ENCODE assay signal across 13 mouse cellular contexts in genomic region chr1:155028147-155028546, GRCm38 (mm10).
DNase-seq lines count a peak whose midpoint lies in the region; ATAC-seq and TF ChIP-seq lines count a peak whose summit lies in the region.
"Had no signal": no experiment of that assay in that cellular context is flagged by ENCODE, and none has a peak within 500 bp of the region (broad histone marks: within the 10 kb centered on the region; RNA-seq: fewer than 3 reads in every experiment).

No protein-coding gene starts in this region.

- no peak overlapping the region for H3K4me2 ChIP-seq in kidney, embryonic 14.5 days (replicated peaks; ENCODE audit: low read depth, low read length)
- no peak overlapping the region for H3K4me2 ChIP-seq in stomach, embryonic 15.5 days
- H3K4me2 ChIP-seq in stomach, postnatal 0 days (replicated peaks; ENCODE audit: low read depth), result no peak overlapping the region
- 0 out of 2 replicates have a peak overlapping the region, but pooled peaks have one; percentile 6 for H3K4me2 ChIP-seq in intestine, embryonic 14.5 days (ENCODE audit: low read length)
- no peak overlapping the region for H3K4me2 ChIP-seq in hindbrain, postnatal 0 days (ENCODE audit: low read depth, low read length)
- H3K4me2 ChIP-seq: forebrain, embryonic 12.5 days; hindbrain, embryonic 12.5 days; midbrain, embryonic 11.5 days had no signal

- ATAC-seq in kidney, embryonic 14.5 days (ENCODE audit: low FRiP score, low TSS enrichment), result no peak
- no peak for ATAC-seq in stomach, embryonic 15.5 days (ENCODE audit: insufficient read depth, low FRiP score, low read depth)
- no peak for ATAC-seq in stomach, postnatal 0 days (ENCODE audit: low FRiP score, low TSS enrichment)
- 0 out of 2 replicates have a peak, but pooled peaks have one; percentile 9 for ATAC-seq in intestine, embryonic 14.5 days (replicated peaks; ENCODE audit: low FRiP score, low TSS enrichment, low read depth)
- ATAC-seq in hindbrain, postnatal 0 days, result no peak

- H3K9me3 ChIP-seq in kidney, embryonic 14.5 days (ENCODE audit: control insufficient read depth, low read length), result 0 out of 2 replicates have a peak, but pooled peaks cover 2% of the 10 kb centered on the region
- H3K9me3 ChIP-seq in stomach, embryonic 15.5 days, result no peaks in the 10 kb centered on the region
- H3K9me3 ChIP-seq in stomach, postnatal 0 days (ENCODE audit: control insufficient read depth, low read length), result no peaks in the 10 kb centered on the region
- no peaks in the 10 kb centered on the region for H3K9me3 ChIP-seq in intestine, embryonic 14.5 days (ENCODE audit: control insufficient read depth, low read length)
- no peaks in the 10 kb centered on the region for H3K9me3 ChIP-seq in hindbrain, postnatal 0 days (ENCODE audit: low read length)
- H3K9me3 ChIP-seq: forebrain, embryonic 12.5 days; hindbrain, embryonic 12.5 days; liver, embryonic 15.5 days had no signal

- H3K4me3 ChIP-seq in kidney, embryonic 14.5 days (ENCODE audit: low read length), result no peak overlapping the region
- no peak overlapping the region for H3K4me3 ChIP-seq in stomach, embryonic 15.5 days (replicated peaks)
- H3K4me3 ChIP-seq in stomach, postnatal 0 days (ENCODE audit: low read depth, low read length), result no peak overlapping the region
- H3K4me3 ChIP-seq in intestine, embryonic 14.5 days (ENCODE audit: low read depth, low read length), result no peak overlapping the region
- H3K4me3 ChIP-seq in hindbrain, postnatal 0 days (ENCODE audit: low read length), result no peak overlapping the region
- H3K4me3 ChIP-seq: forebrain, embryonic 12.5 days; hindbrain, embryonic 12.5 days had no signal

- H3K9ac ChIP-seq in kidney, embryonic 14.5 days (ENCODE audit: low read depth, low read length), result no peak overlapping the region
- no peak overlapping the region for H3K9ac ChIP-seq in stomach, embryonic 15.5 days
- no peak overlapping the region for H3K9ac ChIP-seq in stomach, postnatal 0 days (ENCODE audit: low read length)
- no peak overlapping the region for H3K9ac ChIP-seq in intestine, embryonic 14.5 days (ENCODE audit: low read length)
- no peak overlapping the region for H3K9ac ChIP-seq in hindbrain, postnatal 0 days (replicated peaks; ENCODE audit: low read length)
- H3K9ac ChIP-seq: forebrain, embryonic 12.5 days; hindbrain, embryonic 12.5 days had no signal

- H3K36me3 ChIP-seq in kidney, embryonic 14.5 days (ENCODE audit: control insufficient read depth, insufficient read depth, low read length), result no peaks in the 10 kb centered on the region
- no peaks in the 10 kb centered on the region for H3K36me3 ChIP-seq in stomach, embryonic 15.5 days
- no peaks in the 10 kb centered on the region for H3K36me3 ChIP-seq in stomach, postnatal 0 days (ENCODE audit: control insufficient read depth, insufficient read depth, low read length)
- no peaks in the 10 kb centered on the region for H3K36me3 ChIP-seq in intestine, embryonic 14.5 days (ENCODE audit: control insufficient read depth, insufficient read depth, low read length)
- no peaks in the 10 kb centered on the region for H3K36me3 ChIP-seq in hindbrain, postnatal 0 days (ENCODE audit: insufficient read depth, low read length)
- H3K36me3 ChIP-seq: forebrain, embryonic 12.5 days; hindbrain, embryonic 12.5 days; liver, embryonic 15.5 days had no signal

- no peak for TF ChIP-seq CTCF in stomach, postnatal 0 days (IDR thresholded peaks at IDR 0.05; ENCODE audit: low read depth)
- no peak for TF ChIP-seq CTCF in hindbrain, postnatal 0 days (IDR thresholded peaks at IDR 0.05; ENCODE audit: low read depth)

- peaks cover 30% of the 10 kb centered on the region; the same call in 1 of the 2 replicates for H3K4me1 ChIP-seq in kidney, embryonic 14.5 days (ENCODE audit: control insufficient read depth, insufficient read depth, low read length)
- 0 out of 2 replicates have a peak, but pooled peaks cover 6% of the 10 kb centered on the region for H3K4me1 ChIP-seq in stomach, embryonic 15.5 days
- no peaks in the 10 kb centered on the region for H3K4me1 ChIP-seq in stomach, postnatal 0 days (replicated peaks; ENCODE audit: control insufficient read depth, insufficient read depth)
- peaks cover 20% of the 10 kb centered on the region; the same call in 1 of the 2 replicates for H3K4me1 ChIP-seq in intestine, embryonic 14.5 days (replicated peaks; ENCODE audit: control insufficient read depth, insufficient read depth, low read length)
- no peaks in the 10 kb centered on the region for H3K4me1 ChIP-seq in hindbrain, postnatal 0 days (ENCODE audit: insufficient read depth, low read length)

- peak overlapping the region; percentile 10; the same call in 1 of the 2 replicates for H3K27ac ChIP-seq in kidney, embryonic 14.5 days (ENCODE audit: low read depth, low read length)
- H3K27ac ChIP-seq in stomach, embryonic 15.5 days, result 0 out of 2 replicates have a peak overlapping the region, but pooled peaks have one; percentile 6
- no peak overlapping the region for H3K27ac ChIP-seq in stomach, postnatal 0 days (replicated peaks)
- no peak overlapping the region for H3K27ac ChIP-seq in intestine, embryonic 14.5 days (ENCODE audit: low read depth)
- H3K27ac ChIP-seq in hindbrain, postnatal 0 days, result no peak overlapping the region
- H3K27ac ChIP-seq: forebrain, embryonic 12.5 days; hindbrain, embryonic 12.5 days had no signal

- no peak for DNase-seq in kidney, adult 18-20 months
- no peak for DNase-seq in stomach, postnatal 0 days (ENCODE audit: low spot score)
- DNase-seq in intestine, embryonic 14.5 days (ENCODE audit: low spot score), result no peak
- DNase-seq in hindbrain, postnatal 0 days (ENCODE audit: low spot score), result no peak
- DNase-seq in layer of hippocampus, adult 11-12 months (ENCODE audit: low spot score), result no peak
- DNase-seq: cerebellum, adult 9-11 months; lung, postnatal 14 days had no signal

- no peak for TF ChIP-seq EP300 in stomach, postnatal 0 days (optimal IDR thresholded peaks at IDR 0.05)

- no peaks in the 10 kb centered on the region for H3K27me3 ChIP-seq in kidney, embryonic 14.5 days (ENCODE audit: control insufficient read depth, insufficient read depth, low read length)
- no peaks in the 10 kb centered on the region for H3K27me3 ChIP-seq in stomach, embryonic 15.5 days (replicated peaks)
- no peaks in the 10 kb centered on the region for H3K27me3 ChIP-seq in stomach, postnatal 0 days (ENCODE audit: control insufficient read depth, insufficient read depth, low read length)
- no peaks in the 10 kb centered on the region for H3K27me3 ChIP-seq in intestine, embryonic 14.5 days (replicated peaks; ENCODE audit: control insufficient read depth, insufficient read depth, low read length)
- H3K27me3 ChIP-seq in hindbrain, postnatal 0 days (ENCODE audit: insufficient read depth, low read length), result no peaks in the 10 kb centered on the region

- 54% methylated on average over 6 of the region's 6 CpGs for WGBS in kidney, embryonic 14.5 days
- WGBS in stomach, embryonic 15.5 days, result 50% methylated on average over 6 of the region's 6 CpGs
- WGBS in stomach, postnatal 0 days, result 48% methylated on average over 6 of the region's 6 CpGs
- 61% methylated on average over 6 of the region's 6 CpGs for WGBS in intestine, embryonic 14.5 days
- WGBS in hindbrain, postnatal 0 days, result 81% methylated on average over 6 of the region's 6 CpGs

Comparison
In these comparisons a context has a peak if more than half of its experiments do, and no peak if none do; other contexts are left out.
1. H3K27ac ChIP-seq: peak in kidney, embryonic 14.5 days (single experiment) and stomach, embryonic 15.5 days (single experiment); none in stomach, postnatal 0 days (single experiment), intestine, embryonic 14.5 days (single experiment) and hindbrain, postnatal 0 days (single experiment).